Mouse (Mus musculus): ENCODE data around the gene Rab3gap2.

- TF ChIP-seq CTCF (IDR thresholded peaks at IDR 0.05; ENCODE audit: low read depth, low read length) (no peak), GATA1 (IDR thresholded peaks at IDR 0.05; ENCODE audit: borderline replicate concordance, low read length) (no peak), POLR2AphosphoS5 (IDR thresholded peaks at IDR 0.05; ENCODE audit: insufficient replicate concordance, low read depth, low read length) (no peak)
Measured at GRCm38 (mm10) chr1:185284740-185285139, 80.8 kb downstream of the Rab3gap2 start.

Measured in G1E (cell line).